Mouse (Mus musculus) heart, adult 9 months (tissue): Measurements from ENCODE around the gene Olfr1138.

ENCODE experiments used
- DNase-seq, 2 experiments: peaks; one replicate each; pipeline ENCODE4 v3.0.0; 2022; ENCODE audit warnings: low spot score in 2 of 2

The Olfr1138 gene

GRCm38 (mm10) chr2:87739878-87740277 is at the start of gene Olfr1138:
Olfr1138 (minus strand) TSS chr2:87739978.
- DNase-seq = no peak

DNA sequence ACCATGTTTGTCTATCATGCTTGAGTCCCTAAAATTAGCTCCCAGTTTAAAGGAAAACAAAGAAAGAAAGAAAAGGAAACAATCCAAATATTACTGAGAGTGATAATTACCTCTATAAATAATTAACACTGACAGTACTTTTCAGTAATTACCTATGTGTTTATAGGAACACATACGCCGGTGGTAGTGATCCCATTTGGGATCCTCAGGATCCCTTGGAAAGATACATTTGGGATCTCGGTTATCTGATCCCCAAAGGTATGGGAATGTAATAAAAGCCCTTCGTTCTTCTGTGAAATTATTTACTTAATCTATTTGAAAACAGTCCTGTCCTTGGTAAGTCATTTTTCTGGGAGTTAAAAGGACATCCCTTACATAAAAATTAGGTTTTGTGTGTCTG is 39.4 kb upstream of the Olfr1138 start, which contains the start of gene Olfr152:
Gene Olfr152 (plus strand): TSS at position 301 of the 400 bp plus-strand sequence.
- no peak for DNase-seq

GRCm38 (mm10) chr2:87776143-87776542 is 36.4 kb upstream of the Olfr1138 start:
- DNase-seq = no peak

DNA sequence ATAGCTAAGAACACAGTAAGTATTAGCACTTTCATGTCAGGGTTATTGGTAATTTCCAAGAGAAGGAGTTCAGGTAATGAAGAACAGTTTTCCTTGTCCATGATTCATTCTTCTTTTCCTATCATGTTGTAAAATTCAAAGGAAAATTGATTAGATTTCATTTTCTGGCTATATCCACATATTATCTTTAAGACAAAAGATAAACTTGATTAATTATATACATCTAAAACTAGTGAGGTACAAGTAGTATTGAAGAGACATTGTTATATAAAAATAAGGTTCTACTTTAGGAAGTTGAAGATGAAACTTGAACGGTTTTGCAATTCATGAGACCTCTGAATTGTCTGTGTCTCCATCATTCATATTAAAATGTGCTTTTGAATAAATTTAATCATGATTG is 14.1 kb upstream of the Olfr1138 start, which contains the start of gene Olfr1141:
Gene Olfr1141 (minus strand): TSS at position 101 of the 400 bp plus-strand sequence.
- DNase-seq = no peak

DNA sequence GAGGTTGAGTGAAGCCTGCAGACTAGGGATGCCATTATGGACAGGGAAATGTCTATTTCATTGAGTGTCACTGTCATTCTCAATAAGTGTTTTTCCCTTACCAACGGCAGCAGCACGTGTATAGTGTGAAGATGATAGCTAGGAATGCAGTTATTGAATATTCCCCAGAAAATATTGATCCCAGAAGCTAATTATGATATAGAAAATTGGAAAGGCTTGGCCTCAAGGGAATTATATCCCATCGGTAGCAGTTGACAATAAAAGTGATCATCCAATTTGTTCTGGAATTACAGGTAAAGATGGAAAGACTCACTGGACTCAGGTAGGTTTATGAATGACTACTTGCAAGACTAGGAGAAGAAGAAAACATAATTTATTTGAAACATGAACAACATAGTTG is 3.7 kb upstream of the Olfr1138 start, which contains the start of gene Olfr1140:
Gene Olfr1140 (plus strand): TSS at position 301 of the 400 bp plus-strand sequence.
- DNase-seq = no peak

DNA sequence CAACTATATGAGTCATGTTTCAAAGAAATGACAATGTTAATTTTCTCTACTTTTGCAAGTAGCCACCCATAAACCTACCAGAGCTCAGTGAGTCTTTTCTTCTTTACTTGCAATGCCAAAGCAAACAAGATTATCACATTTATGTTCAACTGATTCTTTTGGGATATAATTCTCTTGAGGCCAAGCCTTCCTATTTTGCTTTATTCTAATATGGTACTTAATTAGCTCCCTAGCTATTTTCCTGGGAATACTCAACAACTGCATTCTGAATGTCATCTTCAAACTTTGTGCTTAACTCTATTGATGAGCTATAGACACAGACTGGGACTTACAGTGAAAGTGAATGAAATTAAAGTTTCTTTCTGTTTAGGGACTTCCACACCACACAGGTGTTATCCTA is 26.7 kb downstream of the Olfr1138 start, which contains the start of gene Olfr1137:
Gene Olfr1137 (minus strand): TSS at position 101 of the 400 bp plus-strand sequence.
- DNase-seq = no peak

GRCm38 (mm10) chr2:87693847-87694246 is 45.9 kb downstream of the Olfr1138 start, which contains the start of gene Olfr1136:
Olfr1136 (minus strand) TSS chr2:87693947.
- DNase-seq = no peak
